Mouse (Mus musculus) small intestine, adult 2 months (tissue): ENCODE results near the gene Acoxl.

Source experiments
- CTCF ChIP-seq: fragments of 200-500 bp; IDR thresholded peaks from 2 replicates; pipeline ENCODE4 v1.5.1; 2012; ENCODE audit warnings: low read depth, mild to moderate bottlenecking, control low read depth, inconsistent platforms, low read length, moderate library complexity, mixed read lengths; ENCODE audit not compliant: insufficient replicate concordance, insufficient read length; ENCODE audit errors: extremely low read depth
- POLR2A ChIP-seq: fragments of 200-500 bp; IDR thresholded peaks from 2 replicates; pipeline ENCODE4 v1.6.1; 2012; ENCODE audit warnings: low read depth, mild to moderate bottlenecking, control low read depth, inconsistent platforms, low read length, moderate library complexity

DNA sequence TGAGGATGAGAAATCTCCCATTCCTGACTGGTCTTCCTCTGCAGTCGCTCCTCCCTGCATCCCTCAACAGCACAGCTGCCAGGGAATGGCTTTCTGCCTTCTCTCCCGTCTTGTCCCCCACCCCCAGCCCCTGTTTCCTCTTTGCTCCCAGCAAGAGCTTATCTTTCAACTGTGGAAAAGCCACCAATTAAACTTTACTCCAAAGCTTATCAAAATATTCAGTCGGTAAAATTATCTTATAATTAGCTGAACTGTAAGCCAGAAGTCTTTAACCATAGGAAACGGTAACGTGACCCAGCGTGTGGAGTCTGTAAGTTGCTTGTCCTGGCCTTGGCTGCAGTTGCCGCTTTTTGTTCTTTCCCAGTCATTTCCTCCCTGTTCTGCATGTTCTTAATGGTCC lies 70.2 kb downstream of the Acoxl start:
- TF ChIP-seq POLR2A (no peak), CTCF (no peak)
